Mouse (Mus musculus) monocyte, adult 2 months (primary cell): ENCODE results near the gene Mtmr11.
"Not testable (repeated sequence)": the region's sequence is repeated elsewhere in the genome, so short reads cannot be mapped to it uniquely, and the experiment has no call there.

ENCODE experiments used
- DNase-seq, 2 experiments: peaks; one replicate each; pipeline ENCODE4 v3.0.0; 2022; ENCODE audit warnings: low spot score in 2 of 2, low read depth in 1 of 2

Mtmr11 gene

GRCm38 (mm10) chr3:96171583-96172196, 9.9 kb downstream of the Mtmr11 start:
- DNase-seq: no peak

- peak; percentile 39 to 71 for DNase-seq
Observed at GRCm38 (mm10) chr3:96172197-96173178, 10.7 kb downstream of the Mtmr11 start, which contains the start of gene Sf3b4. Gene Sf3b4 (plus strand): TSS chr3:96172332.

GRCm38 (mm10) chr3:96173185-96173584, 11.4 kb downstream of the Mtmr11 start:
- no peak for DNase-seq

- not testable (repeated sequence) for DNase-seq
Observed at GRCm38 (mm10) chr3:96174042-96174441, 12.2 kb downstream of the Mtmr11 start.

GRCm38 (mm10) chr3:96175251-96175650, 13.4 kb downstream of the Mtmr11 start:
- DNase-seq: no peak

- DNase-seq: no peak
Observed at GRCm38 (mm10) chr3:96178427-96178826, 16.6 kb downstream of the Mtmr11 start.

- DNase-seq: no peak
Observed at GRCm38 (mm10) chr3:96178902-96179301, 17.1 kb downstream of the Mtmr11 start.

GRCm38 (mm10) chr3:96179531-96179930, 17.7 kb downstream of the Mtmr11 start:
- no peak for DNase-seq

- DNase-seq: no peak
Observed at GRCm38 (mm10) chr3:96180727-96181477, 19.1 kb downstream of the Mtmr11 start, which contains the start of gene Sv2a. Gene Sv2a (plus strand): TSS chr3:96181151.

- DNase-seq: no peak
Observed at GRCm38 (mm10) chr3:96181510-96182381, 19.9 kb downstream of the Mtmr11 start.

- DNase-seq: no peak
Observed at GRCm38 (mm10) chr3:96182382-96182776, 20.6 kb downstream of the Mtmr11 start.

- DNase-seq: no peak
Observed at GRCm38 (mm10) chr3:96192977-96193376, 31.2 kb downstream of the Mtmr11 start.

- no peak for DNase-seq
Observed at GRCm38 (mm10) chr3:96194966-96195365, 33.2 kb downstream of the Mtmr11 start.

- DNase-seq: no peak
Observed at GRCm38 (mm10) chr3:96195616-96196313, 34.0 kb downstream of the Mtmr11 start.

GRCm38 (mm10) chr3:96196437-96197128, 34.8 kb downstream of the Mtmr11 start:
- no peak for DNase-seq

GRCm38 (mm10) chr3:96197129-96197749, 35.4 kb downstream of the Mtmr11 start:
- peak; percentile 39 to 68 for DNase-seq

GRCm38 (mm10) chr3:96198181-96198580, 36.4 kb downstream of the Mtmr11 start:
- DNase-seq: no peak

- DNase-seq: not testable (repeated sequence)
Observed at GRCm38 (mm10) chr3:96198601-96199251, 36.9 kb downstream of the Mtmr11 start.
